Mouse (Mus musculus) bone marrow, adult 2 months (tissue): ENCODE measurements around the gene Zfp579.

Experiments used
- CTCF ChIP-seq: fragments of 200-500 bp; IDR thresholded peaks from 2 replicates; pipeline ENCODE4 v1.5.1; 2011; ENCODE audit warnings: low read length, control low read depth; ENCODE audit not compliant: control insufficient read depth, insufficient read depth
- POLR2A ChIP-seq: fragments of 200-500 bp; IDR thresholded peaks from 2 replicates; pipeline ENCODE4 v1.6.1; 2011; ENCODE audit warnings: low read depth, mild to moderate bottlenecking, control low read depth, low read length, borderline replicate concordance; ENCODE audit not compliant: control insufficient read depth

GRCm38 (mm10) chr7:4953815-4954445 is 42.0 kb downstream of the Zfp579 start:
- TF ChIP-seq CTCF (no peak), POLR2A (no peak)
